Mouse (Mus musculus): ENCODE data around the gene Eme1.
A peak's percentile ranks its signal among the peaks of the same experiment; 100 is the strongest.
"Not testable (repeated sequence)": the region's sequence is repeated elsewhere in the genome, so short reads cannot be mapped to it uniquely, and the experiment has no call there.

Eme1 gene

DNA sequence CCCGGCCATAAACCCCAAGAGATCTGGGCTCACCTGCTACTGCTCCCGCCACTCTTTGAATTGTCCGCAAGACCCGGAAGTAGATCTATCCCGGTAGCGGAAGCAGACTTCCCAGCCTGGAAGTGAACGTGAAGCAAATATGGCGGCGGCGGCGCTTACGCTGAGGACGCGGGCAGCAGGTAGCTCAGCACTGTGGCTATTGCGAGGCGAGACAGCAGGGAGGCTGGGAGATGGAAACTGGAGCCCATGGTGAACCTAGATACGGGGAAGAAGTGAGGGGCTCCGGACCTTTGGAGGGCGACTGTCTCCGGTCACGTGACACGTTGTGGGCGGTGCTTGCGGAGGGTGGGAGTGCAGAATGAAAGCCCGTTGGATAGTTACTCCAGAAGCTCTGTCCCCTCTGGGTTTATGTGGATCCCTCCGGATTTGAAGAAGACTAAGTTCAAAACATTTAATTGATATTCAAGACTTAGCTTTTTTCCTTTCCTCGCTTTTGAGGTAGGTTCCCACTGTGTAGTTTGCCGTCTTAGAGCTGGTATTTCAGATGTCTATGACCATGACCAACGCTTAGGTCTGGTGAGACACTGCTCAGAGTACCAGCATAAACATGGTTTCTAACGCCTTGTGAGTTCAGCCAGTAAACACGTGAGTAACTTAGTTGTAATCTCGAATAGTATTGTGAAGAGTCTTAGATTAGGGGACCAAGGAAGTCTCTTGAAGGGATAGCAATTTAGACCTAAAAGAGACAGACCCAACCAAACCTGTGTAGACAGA is at the start of gene Eme1, which contains the start of gene Mrpl27:
Gene Eme1, minus strand, starts transcription at position 302 of the 774 bp plus-strand sequence.
Gene Mrpl27, plus strand, starts transcription at position 105 of the 774 bp plus-strand sequence.
- peak; percentile 77 for DNase-seq

GRCm38 (mm10) chr11:94702216-94702610 is 48.4 kb upstream of the Eme1 start:
- DNase-seq: no peak

- DNase-seq: no peak
Measured at GRCm38 (mm10) chr11:94701401-94702215, 47.8 kb upstream of the Eme1 start.

GRCm38 (mm10) chr11:94699399-94699798 is 45.6 kb upstream of the Eme1 start:
- DNase-seq: no peak

- no peak for DNase-seq
Measured at GRCm38 (mm10) chr11:94697703-94698464, 44.1 kb upstream of the Eme1 start.

DNA sequence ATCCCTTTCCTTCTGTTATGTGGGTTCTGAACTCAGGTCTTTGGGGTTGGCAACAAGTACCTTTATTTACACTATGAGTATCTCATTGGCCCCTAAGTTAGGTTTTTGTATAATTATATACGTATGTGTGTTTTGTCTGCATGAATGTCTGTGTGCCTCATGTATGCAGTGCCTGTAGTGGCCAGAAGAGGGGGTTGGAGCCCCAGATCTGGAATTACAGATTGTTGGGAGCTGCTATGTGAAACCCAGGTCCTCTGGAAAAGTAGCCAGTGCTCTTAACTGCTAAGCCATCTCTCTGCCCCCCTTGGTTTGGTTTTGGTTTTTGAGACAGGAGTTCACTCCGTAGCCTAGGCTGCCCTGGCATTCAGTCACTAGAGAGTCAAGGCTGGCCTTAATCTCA is 43.4 kb upstream of the Eme1 start:
- no peak for DNase-seq

DNA sequence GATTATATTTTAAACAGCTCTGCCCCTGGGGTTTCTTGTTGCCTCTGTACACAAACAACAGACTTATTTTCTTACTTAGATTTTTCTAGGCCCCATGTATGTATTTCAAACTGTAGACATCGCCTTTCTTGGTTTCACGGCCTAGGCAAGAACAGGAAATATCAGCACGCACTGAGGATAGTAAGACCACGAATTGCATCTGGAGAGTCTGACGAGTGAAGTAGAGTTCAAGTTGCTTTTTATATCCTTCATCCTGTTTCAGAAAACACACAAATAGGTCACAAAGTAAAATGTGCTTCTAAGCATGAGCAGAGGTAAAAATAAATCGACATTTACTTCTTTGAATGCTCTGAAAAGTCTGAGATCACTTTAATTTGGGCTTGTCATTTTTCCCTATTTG is 41.7 kb upstream of the Eme1 start:
- DNase-seq: no peak

GRCm38 (mm10) chr11:94692502-94692901 is 38.7 kb upstream of the Eme1 start:
- DNase-seq: not testable (repeated sequence)

DNA sequence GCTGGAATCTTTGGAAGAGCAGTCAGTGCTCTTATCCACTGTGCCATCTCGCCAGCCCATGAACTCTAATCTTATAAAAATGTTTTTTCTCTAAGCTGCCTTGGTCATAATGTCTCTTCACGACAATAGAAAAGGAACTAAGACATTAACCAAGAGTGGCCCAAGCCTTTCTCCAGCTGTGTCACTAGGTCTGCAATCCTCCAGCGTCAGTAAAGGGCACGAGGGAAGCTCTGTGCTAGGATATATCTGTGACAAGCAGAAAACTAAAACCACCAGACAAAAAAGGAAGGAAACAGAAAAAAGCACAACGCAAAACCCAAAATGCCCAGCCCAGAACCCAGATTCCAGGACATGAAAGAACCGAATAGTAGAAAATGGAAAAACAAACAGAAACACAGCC is 33.4 kb upstream of the Eme1 start:
- DNase-seq: no peak

DNA sequence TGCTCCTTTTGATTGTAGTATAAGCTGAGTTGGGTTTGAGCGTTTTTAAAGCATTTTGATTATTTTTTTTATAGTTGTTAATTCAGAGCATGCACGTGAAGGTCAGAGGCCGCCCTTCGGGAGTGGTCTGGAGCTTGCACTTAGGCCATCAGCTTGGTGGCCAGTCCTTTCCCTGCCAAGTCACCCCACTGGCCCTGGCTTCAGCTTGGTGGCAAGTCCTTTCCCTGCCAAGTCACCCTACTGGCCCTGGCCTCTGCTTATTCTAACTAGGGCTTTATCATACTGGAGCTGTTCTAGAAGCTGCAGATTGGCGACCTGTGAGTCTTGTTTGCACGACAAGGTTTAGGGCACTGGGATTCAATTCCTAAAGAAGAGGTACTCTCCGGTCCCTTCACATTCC is 28.7 kb upstream of the Eme1 start:
- no peak for DNase-seq

- DNase-seq: no peak
Measured at GRCm38 (mm10) chr11:94681640-94682039, 27.9 kb upstream of the Eme1 start.

DNA sequence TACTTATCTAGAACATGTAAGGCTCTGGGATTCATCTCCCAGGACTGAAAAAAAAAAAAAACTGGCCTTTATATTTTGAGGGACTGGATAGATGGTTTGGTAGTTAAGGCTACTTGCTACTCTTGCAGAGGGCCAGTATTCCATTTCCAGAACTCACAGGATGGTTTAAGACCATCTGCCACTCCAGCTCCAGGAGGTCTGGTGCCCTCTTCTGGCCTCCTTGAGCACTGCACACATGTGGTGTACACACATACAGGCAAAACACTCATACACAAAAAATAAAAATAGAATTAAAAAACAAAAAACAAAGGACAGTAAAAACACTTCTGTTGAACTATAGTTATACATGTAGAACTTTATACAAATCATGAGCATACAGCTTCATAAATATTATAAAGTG is 26.9 kb upstream of the Eme1 start:
- DNase-seq: no peak

GRCm38 (mm10) chr11:94677607-94678145 is 23.9 kb upstream of the Eme1 start:
- no peak for DNase-seq

DNA sequence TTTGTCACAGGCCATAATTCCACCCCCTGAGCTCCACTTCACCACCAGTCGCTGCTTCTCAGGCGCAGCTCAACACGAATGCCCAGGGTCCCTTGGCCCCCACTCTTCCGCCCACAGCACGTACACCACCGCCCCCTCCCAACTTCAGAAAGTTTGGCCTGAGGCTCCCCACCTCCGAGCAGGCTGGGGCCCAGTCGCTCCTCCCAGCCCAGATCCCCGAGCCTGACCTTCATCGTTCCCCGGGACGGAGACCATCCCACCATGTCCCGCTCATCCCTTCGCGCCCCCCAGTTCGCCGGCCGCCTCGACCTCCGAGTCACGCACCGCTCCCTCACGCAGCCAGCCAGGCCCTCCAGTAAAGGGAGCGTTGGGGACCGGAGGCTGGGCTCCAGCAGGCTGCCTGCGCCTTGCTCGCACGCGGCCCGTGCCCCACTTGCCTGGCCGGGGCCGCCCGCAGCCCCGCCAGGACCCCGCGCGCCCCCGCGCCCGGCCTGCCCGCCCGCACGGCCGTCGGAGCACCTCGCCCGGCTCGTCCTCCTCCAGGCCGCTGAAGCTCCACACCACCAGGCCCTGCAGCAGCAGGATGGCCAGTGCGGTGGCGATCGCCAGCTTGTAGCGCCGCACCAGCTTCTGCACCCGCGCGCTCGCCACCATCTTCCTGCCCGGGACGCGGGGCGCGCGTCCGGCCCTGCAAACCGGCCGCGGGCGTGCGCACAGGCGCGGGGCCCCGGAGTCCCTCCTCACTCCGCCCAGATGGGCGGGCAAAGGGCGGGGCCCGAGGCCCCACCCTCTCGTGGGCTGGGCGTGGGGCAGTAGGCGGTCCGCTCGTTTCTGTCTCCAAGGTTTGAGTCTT is 23.2 kb upstream of the Eme1 start, which contains the start of gene Xylt2:
Gene Xylt2, minus strand, starts transcription at position 762 of the 853 bp plus-strand sequence.
- peak; percentile 90 for DNase-seq

DNA sequence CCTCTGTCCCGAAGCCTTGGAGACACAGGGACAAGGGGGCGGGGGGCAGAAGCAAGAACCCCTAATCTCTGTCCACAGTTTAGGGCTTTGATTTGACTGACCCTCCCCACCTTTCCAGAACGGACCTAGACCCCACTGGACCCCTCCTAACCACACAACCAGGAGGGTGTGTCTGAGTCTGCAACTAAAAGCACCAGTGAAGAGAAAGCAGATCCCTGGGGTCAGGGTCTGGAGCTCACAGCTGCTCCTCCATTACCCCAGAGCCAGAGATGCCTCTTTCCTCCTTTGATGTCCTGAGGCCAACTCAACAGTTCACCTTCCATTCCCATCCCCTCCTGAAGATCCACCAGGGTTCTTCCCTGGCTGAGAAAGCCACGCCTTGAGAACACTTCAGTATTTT is 22.5 kb upstream of the Eme1 start:
- DNase-seq: no peak

- no peak for DNase-seq
Measured at GRCm38 (mm10) chr11:94675446-94675845, 21.7 kb upstream of the Eme1 start.

- no peak for DNase-seq
Measured at GRCm38 (mm10) chr11:94674984-94675383, 21.2 kb upstream of the Eme1 start.

DNA sequence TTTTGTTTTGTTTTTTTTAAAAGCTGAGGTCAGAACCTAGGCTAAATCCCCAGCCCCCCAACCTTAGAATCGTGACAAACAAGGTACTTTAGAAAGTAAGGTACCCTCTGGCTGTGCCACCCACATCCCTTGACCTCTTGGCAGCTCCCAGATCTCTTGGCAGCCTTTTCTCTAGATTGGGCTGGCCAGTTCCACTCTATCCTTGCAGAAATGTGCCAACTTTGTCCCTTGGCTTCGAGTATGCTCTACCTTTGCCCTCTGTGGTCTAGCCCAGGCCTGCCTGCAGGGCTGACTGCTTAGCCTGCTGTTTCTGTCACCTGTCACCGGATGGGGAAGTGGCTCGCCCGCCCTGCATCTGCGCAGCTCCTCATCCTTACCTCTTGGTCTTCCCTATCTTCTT is 11.5 kb upstream of the Eme1 start:
- no peak for DNase-seq

DNA sequence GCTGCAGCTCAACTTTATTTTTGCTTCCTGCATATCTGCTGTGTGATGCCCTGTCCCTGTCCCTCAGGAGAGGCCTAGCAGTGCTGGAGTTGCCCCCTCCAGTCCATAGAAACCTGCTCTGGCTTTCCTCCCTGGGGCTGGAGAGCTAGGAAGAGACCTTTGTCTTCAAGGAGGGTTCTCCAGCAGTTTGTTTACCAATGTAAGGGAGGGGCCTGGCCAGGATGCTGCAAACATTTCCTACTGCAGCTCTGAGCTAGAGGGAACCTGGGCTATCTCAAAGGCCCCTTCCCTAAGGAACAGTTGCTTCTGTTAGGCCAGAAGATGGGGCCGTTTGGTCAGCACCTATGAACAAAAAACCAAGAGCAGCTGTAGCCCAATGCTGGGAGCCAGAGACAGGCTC is 7.6 kb upstream of the Eme1 start:
- no peak for DNase-seq

DNA sequence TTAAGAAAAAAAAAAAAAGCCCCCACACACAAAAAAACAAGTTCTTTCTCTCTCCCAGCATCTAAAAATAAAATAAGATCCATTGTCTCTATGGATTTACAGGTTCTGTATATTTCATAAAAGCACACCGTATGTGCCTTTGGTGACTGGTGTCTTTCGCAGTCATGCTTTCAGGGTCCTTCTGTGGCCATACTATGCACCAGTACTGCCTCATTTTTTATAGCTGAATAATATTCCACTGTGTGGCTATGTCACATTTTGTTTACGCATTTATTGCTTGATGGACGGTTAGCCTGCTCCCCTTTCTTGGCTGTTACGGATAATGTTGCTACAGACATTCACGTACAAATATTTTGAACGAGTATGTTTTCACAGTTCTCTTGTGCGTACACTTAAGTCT is 791 bp downstream of the Eme1 start:
- no peak for DNase-seq

GRCm38 (mm10) chr11:94651241-94651640 is 2.5 kb downstream of the Eme1 start:
- DNase-seq: not testable (repeated sequence)

- DNase-seq: no peak
Measured at GRCm38 (mm10) chr11:94646457-94646856, 7.3 kb downstream of the Eme1 start.

All from cerebellum, adult 11 months (tissue).